Comparison of ENCODE assay signal across 7 mouse cellular contexts in genomic region chr12:105453670-105454257, GRCm38 (mm10). TPM values are rescaled to one million over a fixed set of nuclear protein-coding genes. Genes with fewer than 3 reads are reported as not detected.
DNase-seq lines count a peak whose midpoint lies in the region; ATAC-seq and TF ChIP-seq lines count a peak whose summit lies in the region.

TSS of gene D430019H16Rik (plus strand) at chr12:105453856.

- peak within 1 kb of the TSS; percentile 71 for H3K27ac ChIP-seq in embryonic facial prominence, embryonic 13.5 days
- H3K27ac ChIP-seq in limb, embryonic 10.5 days = peak within 1 kb of the TSS; percentile 90
- peak within 1 kb of the TSS; percentile 69 for H3K27ac ChIP-seq in midbrain, embryonic 12.5 days (replicated peaks)
- H3K27ac ChIP-seq in testis, adult 2 months (ENCODE audit: control insufficient read depth, insufficient read depth, low read depth, low read length) = no peak within 1 kb of the TSS

- under 1% methylated on average over 38 of the region's 38 CpGs for WGBS in embryonic facial prominence, embryonic 13.5 days
- WGBS in limb, embryonic 10.5 days = under 1% methylated on average over 38 of the region's 38 CpGs
- WGBS in midbrain, embryonic 12.5 days = 1% methylated on average over 38 of the region's 38 CpGs

- ATAC-seq in embryonic facial prominence, embryonic 13.5 days (ENCODE audit: insufficient number of reproducible peaks, insufficient read depth, low FRiP score, low TSS enrichment, low read depth) = peak; percentile 87
- peak; percentile 93 for ATAC-seq in midbrain, embryonic 12.5 days (ENCODE audit: low FRiP score, low read depth)

- H3K9me3 ChIP-seq in embryonic facial prominence, embryonic 13.5 days = no peaks in the 10 kb centered on the region
- H3K9me3 ChIP-seq in limb, embryonic 10.5 days (replicated peaks) = no peaks in the 10 kb centered on the region
- H3K9me3 ChIP-seq in midbrain, embryonic 12.5 days = no peaks in the 10 kb centered on the region

- no peak for TF ChIP-seq CTCF in testis, adult 2 months (IDR thresholded peaks at IDR 0.05; ENCODE audit: control insufficient read depth, insufficient read depth, insufficient replicate concordance, low read depth, low read length)

- peak within 1 kb of the TSS; percentile 83 for H3K9ac ChIP-seq in embryonic facial prominence, embryonic 13.5 days
- peak within 1 kb of the TSS; percentile 88 for H3K9ac ChIP-seq in midbrain, embryonic 12.5 days (replicated peaks)

- no peaks in the 10 kb centered on the region for H3K27me3 ChIP-seq in embryonic facial prominence, embryonic 13.5 days
- no peaks in the 10 kb centered on the region for H3K27me3 ChIP-seq in limb, embryonic 10.5 days (ENCODE audit: low read depth, poor library complexity, severe bottlenecking)
- peaks cover 6% of the 10 kb centered on the region for H3K27me3 ChIP-seq in midbrain, embryonic 12.5 days
- H3K27me3 ChIP-seq in testis, adult 2 months (ENCODE audit: control insufficient read depth, insufficient read depth, low read length) = no peaks in the 10 kb centered on the region

- H3K36me3 ChIP-seq in embryonic facial prominence, embryonic 13.5 days = no peaks in the 10 kb centered on the region
- H3K36me3 ChIP-seq in limb, embryonic 10.5 days = no peaks in the 10 kb centered on the region
- no peaks in the 10 kb centered on the region for H3K36me3 ChIP-seq in midbrain, embryonic 12.5 days
- no peaks in the 10 kb centered on the region for H3K36me3 ChIP-seq in testis, adult 2 months (ENCODE audit: control insufficient read depth, insufficient read depth, low read length)

- TF ChIP-seq POLR2A in testis, adult 2 months (IDR thresholded peaks at IDR 0.05; ENCODE audit: control insufficient read depth, low read depth, low read length) = no peak

- H3K4me2 ChIP-seq in embryonic facial prominence, embryonic 13.5 days = peak within 1 kb of the TSS; percentile 89
- H3K4me2 ChIP-seq in midbrain, embryonic 12.5 days (replicated peaks) = peak within 1 kb of the TSS; percentile 87

- peaks cover 33% of the 10 kb centered on the region for H3K4me1 ChIP-seq in embryonic facial prominence, embryonic 13.5 days
- H3K4me1 ChIP-seq in limb, embryonic 10.5 days = peaks cover 41% of the 10 kb centered on the region
- peaks cover 38% of the 10 kb centered on the region for H3K4me1 ChIP-seq in midbrain, embryonic 12.5 days
- H3K4me1 ChIP-seq in testis, adult 2 months (ENCODE audit: control insufficient read depth, insufficient read depth, low read length) = peaks cover 10% of the 10 kb centered on the region

- peak in 1 of 2 experiments; percentile 29 for DNase-seq in adrenal gland, postnatal 4 days (ENCODE audit: low spot score in 2 of 2)
- DNase-seq in heart, adult 8-10 months (ENCODE audit: low spot score) = peak; percentile 10
- DNase-seq in kidney, adult 18-20 months = peak; percentile 53
- peak; percentile 95 for DNase-seq in limb, embryonic 10.5 days (ENCODE audit: low spot score)

- peak within 1 kb of the TSS; percentile 72 for H3K4me3 ChIP-seq in embryonic facial prominence, embryonic 13.5 days
- peak within 1 kb of the TSS; percentile 75 for H3K4me3 ChIP-seq in limb, embryonic 10.5 days
- peak within 1 kb of the TSS; percentile 80 for H3K4me3 ChIP-seq in midbrain, embryonic 12.5 days
- H3K4me3 ChIP-seq in testis, adult 2 months (ENCODE audit: control insufficient read depth, low read depth, low read length) = peak within 1 kb of the TSS; percentile 18

RNA-seq across cellular contexts. Expression of gene D430019H16Rik, which starts in this region (rescaled TPM):
- total RNA-seq in adrenal gland, postnatal 4 days (2021) = 10 to 100 TPM; 14.6 to 16.0 TPM
- 2.6 and 3.0 TPM in 2 replicates for polyA plus RNA-seq in embryonic facial prominence, embryonic 13.5 days (2015; fragmentation: Nextera tagmentation; extraction: Ambion mirVana)
- under 1 TPM; 0.11 to 0.41 (median 0.13) TPM for total RNA-seq in heart, adult 8-10 months (2022)
- polyA plus RNA-seq in limb, embryonic 10.5 days (2016; fragmentation: Nextera tagmentation; extraction: Ambion mirVana) = 1.3 and 2.0 TPM in 2 replicates
- 7.0 TPM in 2 replicates for polyA plus RNA-seq in midbrain, embryonic 12.5 days (2016; fragmentation: Nextera tagmentation; extraction: Ambion mirVana)
- 0.67 and 0.88 TPM in 2 replicates for polyA plus RNA-seq in testis, adult 2 months (2012; rRNA removed)

Comparison
In these comparisons a context has a peak if more than half of its experiments do, and no peak if none do; other contexts are left out.
1. RNA of gene D430019H16Rik (total RNA-seq): 14.6 to 16.0 TPM in adrenal gland, postnatal 4 days; 0.11 to 0.41 TPM in heart, adult 8-10 months; every median in the first group is over 10 times any median in the second.
2. Peak in DNase-seq in heart, adult 8-10 months; RNA of the gene not detected or under 1 TPM.
3. H3K4me3 ChIP-seq: peak in every context shown above with its lines; median percentile 80 in midbrain, embryonic 12.5 days; 75 in limb, embryonic 10.5 days; 72 in embryonic facial prominence, embryonic 13.5 days; 18 in testis, adult 2 months.